Mouse (Mus musculus): ENCODE measurements around the gene Gm20509. TPM values are rescaled to one million over a fixed set of nuclear protein-coding genes. Genes with fewer than 3 reads are reported as not detected.
"Not testable (repeated sequence)": the region's sequence is repeated elsewhere in the genome, so short reads cannot be mapped to it uniquely, and the experiment has no call there.

Gene Gm20509
- polyA plus RNA-seq, 1 experiment from 2014 or later: not detected

- Histone ChIP-seq H3K27me3 (ENCODE audit: control insufficient read depth, insufficient read depth, low read depth, low read length) (no peaks in the 10 kb centered on the region), H3K9ac (ENCODE audit: low read depth, low read length) (no peak overlapping the region), H3K4me2 (ENCODE audit: low read depth, low read length) (no peak overlapping the region), H3K27ac (ENCODE audit: low read length) (0 out of 2 replicates have a peak overlapping the region, but pooled peaks have one; percentile 8), H3K36me3 (ENCODE audit: control insufficient read depth, insufficient read depth) (no peaks in the 10 kb centered on the region), H3K4me1 (ENCODE audit: control insufficient read depth, low read depth, low read length) (peaks cover 4% of the 10 kb centered on the region; the same call in 1 of the 2 replicates), H3K4me3 (ENCODE audit: low read depth, low read length) (no peak overlapping the region), H3K9me3 (replicated peaks; ENCODE audit: control insufficient read depth, low read length) (no peaks in the 10 kb centered on the region)
- ATAC-seq (ENCODE audit: low read depth): no peak
- WGBS (ENCODE audit: insufficient replicate concordance): 33% methylated on average over 5 of the region's 5 CpGs
Observed at GRCm38 (mm10) chr9:73073169-73073568, 29.1 kb upstream of the Gm20509 start.

GRCm38 (mm10) chr9:73079349-73079748 is 22.9 kb upstream of the Gm20509 start:
- ATAC-seq (ENCODE audit: low read depth); H3K27me3 ChIP-seq (ENCODE audit: control insufficient read depth, insufficient read depth, low read depth, low read length); H3K27ac ChIP-seq (ENCODE audit: low read length); H3K4me2 ChIP-seq (ENCODE audit: low read depth, low read length); H3K36me3 ChIP-seq (ENCODE audit: control insufficient read depth, insufficient read depth); H3K4me1 ChIP-seq (ENCODE audit: control insufficient read depth, low read depth, low read length); H3K4me3 ChIP-seq (ENCODE audit: low read depth, low read length); H3K9me3 ChIP-seq (replicated peaks; ENCODE audit: control insufficient read depth, low read length); H3K9ac ChIP-seq (ENCODE audit: low read depth, low read length): not testable (repeated sequence)
- WGBS (ENCODE audit: insufficient replicate concordance): 68% methylated on average over 9 of the region's 12 CpGs

- no peaks in the 10 kb centered on the region; the same call in 1 of the 2 replicates for H3K4me1 ChIP-seq (ENCODE audit: control insufficient read depth, low read depth, low read length)
- no peak overlapping the region for H3K4me3 ChIP-seq (ENCODE audit: low read depth, low read length)
- H3K4me2 ChIP-seq (ENCODE audit: low read depth, low read length): no peak overlapping the region
- H3K27me3 ChIP-seq (ENCODE audit: control insufficient read depth, insufficient read depth, low read depth, low read length): no peaks in the 10 kb centered on the region
- H3K9me3 ChIP-seq (replicated peaks; ENCODE audit: control insufficient read depth, low read length): no peaks in the 10 kb centered on the region
- H3K27ac ChIP-seq (ENCODE audit: low read length): no peak overlapping the region
- H3K9ac ChIP-seq (ENCODE audit: low read depth, low read length): no peak overlapping the region
- ATAC-seq (ENCODE audit: low read depth): no peak
- WGBS (ENCODE audit: insufficient replicate concordance): 60% methylated on average over 7 of the region's 7 CpGs
- no peaks in the 10 kb centered on the region for H3K36me3 ChIP-seq (ENCODE audit: control insufficient read depth, insufficient read depth)
Observed at GRCm38 (mm10) chr9:73079801-73080325, 22.4 kb upstream of the Gm20509 start.

DNA sequence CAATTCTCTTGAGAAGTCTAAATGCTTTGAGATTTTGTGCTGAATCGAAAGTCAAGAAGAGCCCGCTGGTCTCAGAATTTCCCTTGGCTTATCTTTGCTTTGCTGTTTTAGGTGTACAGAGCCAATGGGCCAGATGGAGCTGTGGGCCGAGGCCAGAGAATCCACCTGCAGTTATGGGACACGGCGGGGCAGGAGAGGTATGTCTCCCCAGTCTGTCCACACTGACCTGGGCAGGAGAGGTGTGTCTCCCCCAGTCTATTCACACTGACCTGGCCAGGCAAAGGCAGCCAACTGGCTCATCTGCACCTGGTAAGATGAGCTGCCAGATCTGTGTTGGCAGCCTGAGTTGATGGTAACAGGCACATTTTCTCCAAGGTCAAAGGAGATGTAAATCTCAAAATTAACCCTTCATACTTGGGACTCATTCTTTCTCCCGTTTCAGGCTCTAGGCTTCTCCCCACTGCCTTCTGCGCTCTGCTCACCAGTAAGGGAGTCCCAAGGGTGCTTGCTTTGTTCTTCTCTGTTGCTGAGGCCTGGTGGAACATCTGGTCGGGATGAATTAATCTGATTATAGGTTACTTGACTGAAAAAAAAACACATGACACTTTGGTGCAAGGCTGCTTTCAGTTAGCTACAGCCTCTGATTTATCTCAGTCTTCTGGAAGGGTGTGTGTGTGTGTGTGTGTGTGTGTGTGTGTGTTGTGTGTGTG is 19.8 kb upstream of the Gm20509 start:
- H3K4me1 ChIP-seq (ENCODE audit: control insufficient read depth, low read depth, low read length): no peaks in the 10 kb centered on the region; the same call in 1 of the 2 replicates
- no peak overlapping the region for H3K9ac ChIP-seq (ENCODE audit: low read depth, low read length)
- no peaks in the 10 kb centered on the region for H3K36me3 ChIP-seq (ENCODE audit: control insufficient read depth, insufficient read depth)
- H3K4me3 ChIP-seq (ENCODE audit: low read depth, low read length): no peak overlapping the region
- H3K9me3 ChIP-seq (replicated peaks; ENCODE audit: control insufficient read depth, low read length): no peaks in the 10 kb centered on the region
- H3K27ac ChIP-seq (ENCODE audit: low read length): no peak overlapping the region
- ATAC-seq (ENCODE audit: low read depth): no peak
- H3K27me3 ChIP-seq (ENCODE audit: control insufficient read depth, insufficient read depth, low read depth, low read length): no peaks in the 10 kb centered on the region
- no peak overlapping the region for H3K4me2 ChIP-seq (ENCODE audit: low read depth, low read length)
- 66% methylated on average over 8 of the region's 8 CpGs for WGBS (ENCODE audit: insufficient replicate concordance)

DNA sequence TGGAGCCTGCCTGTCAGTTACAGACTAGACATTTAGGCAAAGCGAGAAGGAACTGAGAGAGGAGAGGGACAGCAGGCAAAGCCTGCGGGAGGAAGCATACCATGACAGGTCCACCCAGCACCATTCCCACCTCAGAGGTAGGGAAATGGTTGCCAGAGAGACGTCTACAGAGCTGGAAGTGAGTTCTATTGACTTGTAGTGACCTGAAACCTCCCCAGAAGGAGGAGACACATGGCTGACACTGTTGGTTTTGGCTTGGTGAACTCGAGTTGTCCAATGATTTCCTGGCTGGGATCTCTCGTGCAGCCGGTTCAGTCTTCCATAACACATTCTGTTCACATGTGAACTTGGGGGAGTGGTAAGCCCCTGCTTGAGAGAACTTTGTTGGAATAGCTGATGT is 18.3 kb upstream of the Gm20509 start:
- no peak overlapping the region for H3K9ac ChIP-seq (ENCODE audit: low read depth, low read length)
- WGBS (ENCODE audit: insufficient replicate concordance): 53% methylated on average over 6 of the region's 6 CpGs
- no peak overlapping the region for H3K4me2 ChIP-seq (ENCODE audit: low read depth, low read length)
- ATAC-seq (ENCODE audit: low read depth): no peak
- no peaks in the 10 kb centered on the region; the same call in 1 of the 2 replicates for H3K4me1 ChIP-seq (ENCODE audit: control insufficient read depth, low read depth, low read length)
- no peaks in the 10 kb centered on the region for H3K36me3 ChIP-seq (ENCODE audit: control insufficient read depth, insufficient read depth)
- H3K27me3 ChIP-seq (ENCODE audit: control insufficient read depth, insufficient read depth, low read depth, low read length): no peaks in the 10 kb centered on the region
- no peak overlapping the region for H3K27ac ChIP-seq (ENCODE audit: low read length)
- H3K9me3 ChIP-seq (replicated peaks; ENCODE audit: control insufficient read depth, low read length): no peaks in the 10 kb centered on the region
- H3K4me3 ChIP-seq (ENCODE audit: low read depth, low read length): no peak overlapping the region

DNA sequence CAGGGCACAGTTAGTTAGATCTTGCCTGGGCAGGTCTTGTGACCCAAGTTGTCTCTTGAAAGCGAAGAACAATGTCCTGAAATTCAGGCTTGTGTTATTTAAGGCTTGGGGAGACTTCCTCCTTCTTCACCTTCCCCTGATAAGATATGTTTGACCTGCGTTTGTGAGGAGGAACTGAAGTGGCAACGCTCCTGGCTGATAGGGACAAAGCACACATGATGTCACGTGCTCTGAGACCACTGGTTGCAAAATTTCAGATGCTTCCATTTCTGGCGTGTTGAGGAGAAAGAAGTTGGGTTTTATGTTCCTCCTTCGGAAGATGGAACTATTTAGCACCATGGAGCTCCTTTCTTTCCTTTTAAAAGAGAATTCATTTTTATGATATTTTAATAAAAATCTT is 16.4 kb upstream of the Gm20509 start:
- Histone ChIP-seq H3K9ac (ENCODE audit: low read depth, low read length) (no peak overlapping the region), H3K9me3 (replicated peaks; ENCODE audit: control insufficient read depth, low read length) (no peaks in the 10 kb centered on the region), H3K4me3 (ENCODE audit: low read depth, low read length) (no peak overlapping the region), H3K27me3 (ENCODE audit: control insufficient read depth, insufficient read depth, low read depth, low read length) (no peaks in the 10 kb centered on the region), H3K27ac (ENCODE audit: low read length) (peak overlapping the region; percentile 50), H3K4me2 (ENCODE audit: low read depth, low read length) (no peak overlapping the region), H3K4me1 (ENCODE audit: control insufficient read depth, low read depth, low read length) (no peaks in the 10 kb centered on the region; the same call in 1 of the 2 replicates), H3K36me3 (ENCODE audit: control insufficient read depth, insufficient read depth) (no peaks in the 10 kb centered on the region)
- ATAC-seq (ENCODE audit: low read depth): 0 out of 2 replicates have a peak, but pooled peaks have one; percentile 15
- 15% methylated on average over 6 of the region's 6 CpGs for WGBS (ENCODE audit: insufficient replicate concordance)

GRCm38 (mm10) chr9:73087121-73087520 is 15.1 kb upstream of the Gm20509 start:
- 52% methylated on average over 8 of the region's 8 CpGs for WGBS (ENCODE audit: insufficient replicate concordance)
- Histone ChIP-seq H3K9me3 (replicated peaks; ENCODE audit: control insufficient read depth, low read length) (no peaks in the 10 kb centered on the region), H3K27me3 (ENCODE audit: control insufficient read depth, insufficient read depth, low read depth, low read length) (no peaks in the 10 kb centered on the region), H3K36me3 (ENCODE audit: control insufficient read depth, insufficient read depth) (no peaks in the 10 kb centered on the region), H3K4me2 (ENCODE audit: low read depth, low read length) (no peak overlapping the region), H3K9ac (ENCODE audit: low read depth, low read length) (no peak overlapping the region), H3K27ac (ENCODE audit: low read length) (0 out of 2 replicates have a peak overlapping the region, but pooled peaks have one; percentile 39), H3K4me1 (ENCODE audit: control insufficient read depth, low read depth, low read length) (no peaks in the 10 kb centered on the region; the same call in 1 of the 2 replicates), H3K4me3 (ENCODE audit: low read depth, low read length) (no peak overlapping the region)
- ATAC-seq (ENCODE audit: low read depth): no peak

DNA sequence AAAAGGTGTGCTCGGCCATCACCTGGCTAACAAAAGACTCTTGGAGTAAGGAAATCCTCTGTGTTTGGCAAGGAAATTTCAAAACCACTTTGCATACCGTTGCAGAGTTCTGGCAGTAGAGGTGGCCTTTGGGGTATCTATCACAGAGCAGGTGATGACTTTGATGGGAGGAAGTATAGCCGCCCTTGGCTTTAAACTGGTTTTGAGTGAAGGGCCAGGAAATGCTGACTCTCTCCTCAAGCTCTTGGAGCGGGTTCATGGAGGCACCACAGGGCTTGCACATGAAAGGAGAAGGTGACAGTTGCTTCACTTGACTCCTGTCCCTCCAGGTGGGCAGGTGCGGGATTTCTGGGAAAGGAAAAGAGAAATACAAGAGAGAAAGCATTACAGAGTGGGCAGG is 14.7 kb upstream of the Gm20509 start:
- H3K9ac ChIP-seq (ENCODE audit: low read depth, low read length): no peak overlapping the region
- H3K9me3 ChIP-seq (replicated peaks; ENCODE audit: control insufficient read depth, low read length): no peaks in the 10 kb centered on the region
- H3K27me3 ChIP-seq (ENCODE audit: control insufficient read depth, insufficient read depth, low read depth, low read length): no peaks in the 10 kb centered on the region
- no peaks in the 10 kb centered on the region for H3K36me3 ChIP-seq (ENCODE audit: control insufficient read depth, insufficient read depth)
- no peak overlapping the region for H3K27ac ChIP-seq (ENCODE audit: low read length)
- H3K4me2 ChIP-seq (ENCODE audit: low read depth, low read length): no peak overlapping the region
- H3K4me1 ChIP-seq (ENCODE audit: control insufficient read depth, low read depth, low read length): no peaks in the 10 kb centered on the region; the same call in 1 of the 2 replicates
- H3K4me3 ChIP-seq (ENCODE audit: low read depth, low read length): no peak overlapping the region
- ATAC-seq (ENCODE audit: low read depth): no peak
- 50% methylated on average over 5 of the region's 5 CpGs for WGBS (ENCODE audit: insufficient replicate concordance)

- Histone ChIP-seq H3K4me3 (ENCODE audit: low read depth, low read length) (no peak overlapping the region), H3K27me3 (ENCODE audit: control insufficient read depth, insufficient read depth, low read depth, low read length) (no peaks in the 10 kb centered on the region), H3K36me3 (ENCODE audit: control insufficient read depth, insufficient read depth) (no peaks in the 10 kb centered on the region), H3K4me1 (ENCODE audit: control insufficient read depth, low read depth, low read length) (no peaks in the 10 kb centered on the region), H3K9ac (ENCODE audit: low read depth, low read length) (no peak overlapping the region), H3K4me2 (ENCODE audit: low read depth, low read length) (no peak overlapping the region; the same call in 1 of the 2 replicates), H3K9me3 (replicated peaks; ENCODE audit: control insufficient read depth, low read length) (no peaks in the 10 kb centered on the region), H3K27ac (ENCODE audit: low read length) (peak overlapping the region; percentile 31; the same call in 1 of the 2 replicates)
- 32% methylated on average over 16 of the region's 16 CpGs for WGBS (ENCODE audit: insufficient replicate concordance)
- ATAC-seq (ENCODE audit: low read depth): peak; percentile 54
Observed at GRCm38 (mm10) chr9:73089222-73089920, 12.9 kb upstream of the Gm20509 start.
